Comparison of ENCODE assay signal across 8 mouse cellular contexts in the genomic region with DNA sequence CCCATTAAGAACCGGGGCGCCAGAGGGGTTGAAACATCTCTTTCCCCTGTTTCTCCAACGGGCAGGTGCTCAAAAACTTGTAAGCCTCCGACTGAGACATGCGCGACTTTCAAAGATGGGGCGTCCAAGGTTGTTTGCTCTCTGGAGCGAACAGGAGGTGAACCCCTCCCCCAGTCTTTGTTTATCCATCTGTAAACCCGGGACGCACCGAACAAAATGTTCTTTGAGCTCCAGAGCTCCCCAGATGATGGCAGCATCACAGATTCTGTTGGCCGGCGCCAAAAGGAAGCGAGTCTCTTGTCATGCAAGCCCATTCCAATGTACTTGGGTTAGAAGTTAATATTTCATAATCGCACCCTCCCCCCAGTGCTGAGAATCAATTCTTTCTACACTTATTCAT. TPM values are rescaled to one million over a fixed set of nuclear protein-coding genes. Genes with fewer than 3 reads are reported as not detected.
DNase-seq lines count a peak whose midpoint lies in the region; ATAC-seq and TF ChIP-seq lines count a peak whose summit lies in the region.

No protein-coding gene starts in this region.

- 14% methylated on average over 15 of the region's 15 CpGs for WGBS in neural tube, embryonic 11.5 days
- WGBS in heart, postnatal 0 days = 21% methylated on average over 15 of the region's 15 CpGs
- WGBS in midbrain, embryonic 14.5 days = 11% methylated on average over 15 of the region's 15 CpGs

- H3K4me1 ChIP-seq in neural tube, embryonic 11.5 days (ENCODE audit: control insufficient read depth, insufficient read depth, low read length) = peaks cover 16% of the 10 kb centered on the region
- peaks cover 12% of the 10 kb centered on the region for H3K4me1 ChIP-seq in heart, postnatal 0 days (ENCODE audit: control insufficient read depth, insufficient read depth)
- H3K4me1 ChIP-seq in midbrain, embryonic 14.5 days (ENCODE audit: control insufficient read depth, insufficient read depth, low read length) = peaks cover 16% of the 10 kb centered on the region

- no peak for TF ChIP-seq CTCF in heart, postnatal 0 days (IDR thresholded peaks at IDR 0.05; ENCODE audit: low read depth)
- 0 out of 2 replicates have a peak, but pooled peaks have one; percentile 9 for TF ChIP-seq CTCF in layer of hippocampus, adult 2 months (conservative IDR thresholded peaks at IDR 0.05)

- no peak overlapping the region for H3K27ac ChIP-seq in neural tube, embryonic 11.5 days (ENCODE audit: low read depth, low read length)
- H3K27ac ChIP-seq in heart, postnatal 0 days (ENCODE audit: low read depth) = no peak overlapping the region
- peak overlapping the region; percentile 99 for H3K27ac ChIP-seq in layer of hippocampus, adult 2 months
- no peak overlapping the region for H3K27ac ChIP-seq in midbrain, embryonic 14.5 days (replicated peaks; ENCODE audit: low read depth, low read length)

- ATAC-seq in neural tube, embryonic 11.5 days (ENCODE audit: insufficient read depth, low FRiP score, low TSS enrichment) = no peak
- no peak for ATAC-seq in heart, postnatal 0 days (ENCODE audit: insufficient read depth, low read depth)
- no peak for ATAC-seq in midbrain, embryonic 14.5 days (ENCODE audit: low FRiP score, low TSS enrichment)
- ATAC-seq in erythroblast, adult 5-6 weeks (replicated peaks; ENCODE audit: low FRiP score, poor library complexity, severe bottlenecking) = no peak

- peaks cover 39% of the 10 kb centered on the region for H3K27me3 ChIP-seq in neural tube, embryonic 11.5 days (ENCODE audit: control insufficient read depth, insufficient read depth, low read length)
- peaks cover 50% of the 10 kb centered on the region for H3K27me3 ChIP-seq in heart, postnatal 0 days (ENCODE audit: control insufficient read depth, insufficient read depth, low read length)
- H3K27me3 ChIP-seq in midbrain, embryonic 14.5 days (ENCODE audit: control insufficient read depth, insufficient read depth, low read length) = peaks cover 25% of the 10 kb centered on the region

- no peak for DNase-seq in neural tube, embryonic 11.5 days (ENCODE audit: low spot score)
- no peak for DNase-seq in neural tube, embryonic 10.5 days (ENCODE audit: extremely low spot score, low spot score)
- peak; percentile 4 for DNase-seq in heart, postnatal 0 days (ENCODE audit: low spot score)
- DNase-seq in layer of hippocampus, adult 2 months (ENCODE audit: low spot score in 2 of 2) = peak; percentile 71 to 83
- DNase-seq in midbrain, embryonic 14.5 days = peak; percentile 45
- DNase-seq in cerebellum, adult 11-12 months = no peak
- no peak for DNase-seq in embryo, embryonic 9.5 days (ENCODE audit: extremely low spot score)

- H3K4me2 ChIP-seq in neural tube, embryonic 11.5 days (ENCODE audit: low read depth) = peak overlapping the region; percentile 65; the same call in 1 of the 2 replicates
- H3K4me2 ChIP-seq in heart, postnatal 0 days (ENCODE audit: low read depth, low read length) = peak overlapping the region; percentile 76
- H3K4me2 ChIP-seq in midbrain, embryonic 14.5 days (ENCODE audit: low read length) = peak overlapping the region; percentile 89

- no peak for TF ChIP-seq EP300 in heart, postnatal 0 days (IDR thresholded peaks at IDR 0.05; ENCODE audit: low read depth)

- peak overlapping the region; percentile 52 for H3K4me3 ChIP-seq in neural tube, embryonic 11.5 days (ENCODE audit: low read depth, low read length)
- 0 out of 2 replicates have a peak overlapping the region, but pooled peaks have one; percentile 54 for H3K4me3 ChIP-seq in heart, postnatal 0 days (ENCODE audit: low read depth, low read length)
- peak overlapping the region; percentile 82 for H3K4me3 ChIP-seq in layer of hippocampus, adult 2 months
- H3K4me3 ChIP-seq in midbrain, embryonic 14.5 days (replicated peaks; ENCODE audit: low read depth, low read length) = peak overlapping the region; percentile 49

- no peaks in the 10 kb centered on the region for H3K9me3 ChIP-seq in neural tube, embryonic 11.5 days (ENCODE audit: control insufficient read depth, low read length)
- no peaks in the 10 kb centered on the region for H3K9me3 ChIP-seq in heart, postnatal 0 days (replicated peaks; ENCODE audit: control insufficient read depth, low read length)
- no peaks in the 10 kb centered on the region for H3K9me3 ChIP-seq in midbrain, embryonic 14.5 days (ENCODE audit: control insufficient read depth, low read length)

- H3K9ac ChIP-seq in neural tube, embryonic 11.5 days (ENCODE audit: low read length) = no peak overlapping the region
- H3K9ac ChIP-seq in heart, postnatal 0 days (replicated peaks; ENCODE audit: low read depth, low read length) = no peak overlapping the region
- H3K9ac ChIP-seq in midbrain, embryonic 14.5 days (replicated peaks; ENCODE audit: low read length) = peak overlapping the region; percentile 62; the same call in 1 of the 2 replicates

- no peaks in the 10 kb centered on the region for H3K36me3 ChIP-seq in neural tube, embryonic 11.5 days (ENCODE audit: control insufficient read depth, insufficient read depth, low read length)
- H3K36me3 ChIP-seq in heart, postnatal 0 days (replicated peaks; ENCODE audit: control insufficient read depth, insufficient read depth, low read length) = no peaks in the 10 kb centered on the region
- H3K36me3 ChIP-seq in midbrain, embryonic 14.5 days (ENCODE audit: control insufficient read depth, insufficient read depth, low read length) = no peaks in the 10 kb centered on the region

RNA-seq across cellular contexts. Expression of a gene that starts 6.6 kb away (rescaled TPM):
- polyA plus RNA-seq in neural tube, embryonic 11.5 days (2014; fragmentation: Nextera tagmentation; extraction: Ambion mirVana) = 10.5 and 14.7 TPM in 2 replicates
- 3.0 and 5.6 TPM in 2 replicates for total RNA-seq in heart, postnatal 0 days (2014; rRNA removed; ENCODE audit: low replicate concordance)
- polyA plus RNA-seq in heart, postnatal 0 days (2015; fragmentation: Nextera tagmentation; extraction: Ambion mirVana) = 2.3 and 3.2 TPM in 2 replicates
- total RNA-seq in layer of hippocampus, adult 2 months (2021) = 100 to 1,000 TPM; 468 to 473 TPM
- polyA plus RNA-seq in midbrain, embryonic 14.5 days (2014; fragmentation: Nextera tagmentation; extraction: Ambion mirVana) = 22.7 and 24.3 TPM in 2 replicates
- total RNA-seq in erythroblast, adult 5-6 weeks (2015; ENCODE audit: low replicate concordance) = 21.7 and 29.2 TPM in 2 replicates
- total RNA-seq in erythroblast, adult 5-6 weeks (2017; ENCODE audit: low replicate concordance) = 3.9 and 5.4 TPM in 2 replicates

RNA-seq across cellular contexts. Expression of a gene that starts 10.0 kb away (rescaled TPM):
- not detected in 2 replicates for polyA plus RNA-seq in neural tube, embryonic 11.5 days (2014; fragmentation: Nextera tagmentation; extraction: Ambion mirVana)
- total RNA-seq in heart, postnatal 0 days (2014; rRNA removed; ENCODE audit: low replicate concordance) = 0.08 TPM in 1 of 2 replicates, not detected in the other
- not detected in 2 replicates for polyA plus RNA-seq in heart, postnatal 0 days (2015; fragmentation: Nextera tagmentation; extraction: Ambion mirVana)
- total RNA-seq in layer of hippocampus, adult 2 months (2021) = 1 to 10 TPM in 1 of 2 experiments, under 1 TPM in 1; 0.61 to 1.1 TPM
- 0.45 TPM in 1 of 2 replicates, not detected in the other for polyA plus RNA-seq in midbrain, embryonic 14.5 days (2014; fragmentation: Nextera tagmentation; extraction: Ambion mirVana)
- not detected in 2 replicates for total RNA-seq in erythroblast, adult 5-6 weeks (2015; ENCODE audit: low replicate concordance)
- 0.14 and 0.51 TPM in 2 replicates for total RNA-seq in erythroblast, adult 5-6 weeks (2017; ENCODE audit: low replicate concordance)

RNA-seq across cellular contexts. Expression of a gene that starts 21.8 kb away (rescaled TPM):
- 52.4 and 54.7 TPM in 2 replicates for polyA plus RNA-seq in neural tube, embryonic 11.5 days (2014; fragmentation: Nextera tagmentation; extraction: Ambion mirVana)
- total RNA-seq in heart, postnatal 0 days (2014; rRNA removed; ENCODE audit: low replicate concordance) = 36.6 and 39.3 TPM in 2 replicates
- polyA plus RNA-seq in heart, postnatal 0 days (2015; fragmentation: Nextera tagmentation; extraction: Ambion mirVana) = 30.2 and 32.5 TPM in 2 replicates
- total RNA-seq in layer of hippocampus, adult 2 months (2021) = 100 to 1,000 TPM; 160 to 169 TPM
- polyA plus RNA-seq in midbrain, embryonic 14.5 days (2014; fragmentation: Nextera tagmentation; extraction: Ambion mirVana) = 79.2 and 84.7 TPM in 2 replicates
- 4.8 and 12.1 TPM in 2 replicates for total RNA-seq in erythroblast, adult 5-6 weeks (2015; ENCODE audit: low replicate concordance)
- total RNA-seq in erythroblast, adult 5-6 weeks (2017; ENCODE audit: low replicate concordance) = 5.9 and 6.3 TPM in 2 replicates

RNA-seq across cellular contexts. Expression of a gene that starts 37.5 kb away (rescaled TPM):
- polyA plus RNA-seq in neural tube, embryonic 11.5 days (2014; fragmentation: Nextera tagmentation; extraction: Ambion mirVana) = 40.7 and 41.3 TPM in 2 replicates
- 26.6 and 56.3 TPM in 2 replicates for total RNA-seq in heart, postnatal 0 days (2014; rRNA removed; ENCODE audit: low replicate concordance)
- 50.3 and 54.0 TPM in 2 replicates for polyA plus RNA-seq in heart, postnatal 0 days (2015; fragmentation: Nextera tagmentation; extraction: Ambion mirVana)
- 10 to 100 TPM; 36.5 to 42.7 TPM for total RNA-seq in layer of hippocampus, adult 2 months (2021)
- 37.1 and 39.0 TPM in 2 replicates for polyA plus RNA-seq in midbrain, embryonic 14.5 days (2014; fragmentation: Nextera tagmentation; extraction: Ambion mirVana)
- 8.2 and 9.6 TPM in 2 replicates for total RNA-seq in erythroblast, adult 5-6 weeks (2015; ENCODE audit: low replicate concordance)
- total RNA-seq in erythroblast, adult 5-6 weeks (2017; ENCODE audit: low replicate concordance) = 3.8 and 6.4 TPM in 2 replicates

RNA-seq across cellular contexts. Expression of a gene that starts 41.2 kb away (rescaled TPM):
- 8.8 and 10.2 TPM in 2 replicates for polyA plus RNA-seq in neural tube, embryonic 11.5 days (2014; fragmentation: Nextera tagmentation; extraction: Ambion mirVana)
- 4.5 and 38.1 TPM in 2 replicates for total RNA-seq in heart, postnatal 0 days (2014; rRNA removed; ENCODE audit: low replicate concordance)
- 3.0 and 3.6 TPM in 2 replicates for polyA plus RNA-seq in heart, postnatal 0 days (2015; fragmentation: Nextera tagmentation; extraction: Ambion mirVana)
- 10 to 100 TPM; 13.8 to 20.9 TPM for total RNA-seq in layer of hippocampus, adult 2 months (2021)
- polyA plus RNA-seq in midbrain, embryonic 14.5 days (2014; fragmentation: Nextera tagmentation; extraction: Ambion mirVana) = 7.1 and 7.5 TPM in 2 replicates
- total RNA-seq in erythroblast, adult 5-6 weeks (2015; ENCODE audit: low replicate concordance) = 15.0 and 25.7 TPM in 2 replicates
- 18.1 and 30.8 TPM in 2 replicates for total RNA-seq in erythroblast, adult 5-6 weeks (2017; ENCODE audit: low replicate concordance)

Comparison
In these comparisons a context has a peak if more than half of its experiments do, and no peak if none do; other contexts are left out.
1. DNase-seq: peak in heart, postnatal 0 days (single experiment), layer of hippocampus, adult 2 months (2 of 2) and midbrain, embryonic 14.5 days (single experiment); none in neural tube, embryonic 11.5 days (single experiment), neural tube, embryonic 10.5 days (single experiment), cerebellum, adult 11-12 months (single experiment) and embryo, embryonic 9.5 days (single experiment).
2. RNA of a gene that starts 6.6 kb away (total RNA-seq): 468 to 473 TPM in layer of hippocampus, adult 2 months; 3.9 to 29.2 TPM in erythroblast, adult 5-6 weeks and 3.0 to 5.6 TPM in heart, postnatal 0 days; every median in the first group is over 10 times any median in the second.
3. Peak in every context shown above with its lines, with median percentiles within 50 percentile points of each other: H3K4me2 ChIP-seq and H3K4me3 ChIP-seq.